Mouse (Mus musculus) layer of hippocampus, adult 2 months (tissue): ENCODE data around the gene Clic5. TPM values are rescaled to one million over a fixed set of nuclear protein-coding genes. Genes with fewer than 3 reads are reported as not detected.

Experiments used
- DNase-seq, 2 experiments: peaks; one replicate each; pipeline ENCODE4 v3.0.0; 2022; ENCODE audit warnings: low spot score in 2 of 2
- H3K27ac ChIP-seq: fragments of 200-600 bp; 2 replicates; pipeline ENCODE4 v1.8.1; 2022
- H3K4me3 ChIP-seq: fragments of 200-600 bp; 2 replicates; pipeline ENCODE4 v1.8.1; 2022; ENCODE audit warnings: mild to moderate bottlenecking
- CTCF ChIP-seq: fragments of 200-600 bp; conservative IDR thresholded peaks from 2 replicates; pipeline ENCODE4 v1.8.1; 2022; ENCODE audit warnings: antibody characterized with exemption, mild to moderate bottlenecking, moderate library complexity
- total RNA-seq, 2 experiments: library from RNA; stranded (reverse); gene quantifications; 2 replicates each; pipeline ENCODE4 v1.2.3; 2021

The Clic5 gene
- total RNA-seq, 2 experiments from 2014 or later: 3.3 to 4.2 TPM

DNA sequence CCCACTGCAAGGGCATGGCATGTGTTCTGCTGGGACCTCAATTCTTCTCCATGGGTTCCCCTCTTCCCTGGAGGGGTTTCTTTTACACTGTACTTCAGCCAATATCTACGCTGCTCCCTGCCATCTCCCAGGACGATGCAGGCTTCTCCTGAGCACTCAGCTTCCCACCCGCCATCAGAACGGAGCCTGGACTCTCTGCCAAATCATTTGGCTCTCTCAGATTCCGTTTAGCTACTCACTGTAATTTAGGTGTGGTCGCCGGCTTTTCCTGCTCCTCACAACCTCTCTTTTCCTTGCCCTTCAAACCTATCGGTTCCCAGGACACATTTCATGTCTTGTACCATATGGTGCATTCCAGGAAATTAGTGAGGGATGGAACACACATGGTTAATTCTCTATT, 66.3 kb downstream of the Clic5 start:
- H3K27ac ChIP-seq: no peak overlapping the region
- no peak for TF ChIP-seq CTCF
- H3K4me3 ChIP-seq: no peak overlapping the region
- DNase-seq: no peak

DNA sequence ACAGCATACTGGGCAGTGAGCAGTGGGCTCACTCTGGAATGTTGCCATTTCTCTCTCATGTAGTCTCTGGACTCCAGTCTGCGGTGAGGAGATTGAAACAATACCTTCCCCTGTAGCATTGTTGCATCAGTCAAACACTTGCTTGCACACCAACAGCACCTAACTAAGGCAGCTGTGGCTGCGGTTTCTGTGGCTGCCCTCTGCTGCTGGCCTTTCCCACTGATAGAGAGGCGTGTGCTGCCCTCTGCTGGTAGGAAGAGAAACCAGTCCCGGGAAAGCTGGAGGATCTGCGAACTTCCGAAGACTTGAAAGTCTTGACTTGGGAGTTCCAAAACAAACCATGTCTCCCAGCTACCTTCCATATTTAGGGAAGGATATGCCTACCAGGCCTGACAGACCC, 68.2 kb downstream of the Clic5 start:
- peak; percentile 27 to 70 for DNase-seq
- no peak overlapping the region for H3K4me3 ChIP-seq
- H3K27ac ChIP-seq: no peak overlapping the region
- TF ChIP-seq CTCF: peak; percentile 96

DNA sequence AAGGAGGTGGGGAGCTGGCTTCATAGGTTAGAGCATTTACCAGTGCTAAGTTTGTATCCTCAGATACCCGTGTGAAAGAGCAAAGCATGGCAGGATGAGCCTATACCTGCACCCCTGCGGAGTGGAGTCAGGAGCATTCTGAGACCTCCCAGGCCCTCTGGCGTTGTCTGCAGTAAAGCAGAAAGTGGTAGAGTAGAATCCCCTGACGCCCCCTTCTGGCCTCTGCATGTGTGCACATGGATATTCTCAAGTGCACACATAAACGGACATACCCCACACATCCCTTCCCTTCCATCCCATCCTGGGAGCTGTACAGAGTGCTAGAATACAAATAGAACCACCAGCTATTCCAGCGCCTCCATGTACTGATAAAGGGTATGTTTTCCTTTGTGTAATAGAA, 70.9 kb downstream of the Clic5 start:
- H3K4me3 ChIP-seq: no peak overlapping the region
- no peak for DNase-seq
- H3K27ac ChIP-seq: no peak overlapping the region
- TF ChIP-seq CTCF: peak; percentile 48

DNA sequence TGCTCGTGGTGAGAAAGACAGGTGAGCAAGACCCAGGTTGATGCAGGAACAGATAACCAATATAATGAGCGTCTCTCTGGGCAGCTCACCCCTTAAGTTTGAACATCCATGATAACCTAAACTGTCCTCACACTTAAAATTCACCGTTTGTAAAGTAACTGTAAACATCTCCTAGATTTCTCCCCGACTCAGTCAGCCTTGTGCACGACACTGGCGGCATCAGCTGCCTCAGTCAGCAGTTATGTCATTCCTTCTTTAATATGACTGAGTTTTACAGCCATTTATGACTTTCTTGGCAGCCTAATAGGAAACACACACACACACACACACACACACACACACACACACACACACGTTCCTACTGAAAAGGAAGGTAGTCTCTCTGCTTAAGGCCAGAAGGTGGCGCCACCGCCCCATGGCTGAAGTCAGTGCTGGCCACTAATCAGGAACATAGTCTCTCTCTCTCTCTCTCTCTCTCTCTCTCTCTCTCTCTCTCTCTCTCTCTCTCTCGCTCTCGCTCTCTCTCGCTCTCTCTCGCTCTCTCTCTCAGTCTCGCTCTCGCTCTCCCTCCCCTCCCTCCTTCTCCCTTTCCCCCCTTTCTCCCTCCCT, 73.3 kb downstream of the Clic5 start:
- peak; percentile 63 for TF ChIP-seq CTCF
- DNase-seq: peak; percentile 37 to 64
- H3K4me3 ChIP-seq: no peak overlapping the region
- H3K27ac ChIP-seq: no peak overlapping the region

DNA sequence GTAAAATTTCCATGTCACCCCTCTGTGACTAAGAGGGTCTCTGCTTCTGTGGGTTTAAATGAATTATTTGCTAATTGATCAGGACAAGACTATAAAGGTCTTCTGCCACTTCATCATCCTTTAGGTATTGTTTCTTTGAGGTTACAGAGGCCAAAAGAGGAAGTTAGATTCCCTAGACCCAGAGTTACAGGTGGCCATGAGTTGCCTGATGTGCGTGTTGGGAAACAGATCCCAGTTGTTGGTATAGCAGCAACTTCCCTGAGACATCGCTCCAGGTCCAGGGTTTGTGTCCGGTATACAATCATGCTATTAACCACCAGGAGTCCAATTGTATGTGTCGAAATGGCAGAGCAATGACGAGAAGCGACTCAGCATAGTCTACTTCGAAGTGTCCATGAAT, 81.7 kb downstream of the Clic5 start:
- H3K27ac ChIP-seq: no peak overlapping the region
- TF ChIP-seq CTCF: no peak
- no peak overlapping the region for H3K4me3 ChIP-seq
- no peak for DNase-seq

DNA sequence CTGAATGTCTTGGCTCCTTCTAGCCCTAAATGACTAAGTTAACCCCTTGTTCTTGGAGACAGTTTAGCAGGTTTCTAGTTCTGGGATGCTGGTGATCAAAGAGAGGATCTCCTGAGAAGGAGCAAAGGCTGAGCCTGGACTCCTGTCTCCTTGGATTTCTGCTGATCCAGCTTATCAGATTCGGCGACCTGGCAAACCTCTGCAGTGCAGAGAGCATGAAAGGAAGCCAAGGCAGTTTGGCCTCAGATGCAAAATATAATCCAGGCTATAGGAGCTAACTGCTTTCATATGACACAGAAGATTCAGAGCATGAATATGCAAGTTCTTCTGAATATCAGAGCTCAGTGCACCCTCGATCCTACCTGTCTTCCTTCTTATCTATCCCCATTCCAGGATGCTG, 83.0 kb downstream of the Clic5 start:
- no peak for DNase-seq
- TF ChIP-seq CTCF: no peak
- H3K27ac ChIP-seq: no peak overlapping the region
- H3K4me3 ChIP-seq: no peak overlapping the region

DNA sequence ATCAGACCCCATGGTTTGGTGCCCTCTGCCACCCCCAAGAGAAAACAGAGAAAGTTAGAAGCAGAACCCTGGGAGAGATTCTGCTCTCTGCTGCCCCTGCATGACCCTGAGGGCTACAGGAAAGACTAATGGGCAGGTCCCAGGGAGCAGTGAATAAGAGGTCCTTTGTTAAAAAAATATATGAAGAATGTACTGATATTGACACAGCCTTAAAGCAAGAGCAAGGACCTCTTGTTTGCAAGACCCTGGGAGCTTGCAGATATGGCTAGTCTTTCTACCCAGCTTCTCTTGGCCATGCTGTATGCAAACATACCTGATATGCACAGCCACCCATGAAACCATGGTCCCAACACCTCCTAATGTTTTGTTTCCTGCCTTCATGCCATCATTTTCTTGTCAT, 86.4 kb downstream of the Clic5 start:
- no peak for DNase-seq
- no peak for TF ChIP-seq CTCF
- Histone ChIP-seq H3K4me3 (no peak overlapping the region), H3K27ac (no peak overlapping the region)

DNA sequence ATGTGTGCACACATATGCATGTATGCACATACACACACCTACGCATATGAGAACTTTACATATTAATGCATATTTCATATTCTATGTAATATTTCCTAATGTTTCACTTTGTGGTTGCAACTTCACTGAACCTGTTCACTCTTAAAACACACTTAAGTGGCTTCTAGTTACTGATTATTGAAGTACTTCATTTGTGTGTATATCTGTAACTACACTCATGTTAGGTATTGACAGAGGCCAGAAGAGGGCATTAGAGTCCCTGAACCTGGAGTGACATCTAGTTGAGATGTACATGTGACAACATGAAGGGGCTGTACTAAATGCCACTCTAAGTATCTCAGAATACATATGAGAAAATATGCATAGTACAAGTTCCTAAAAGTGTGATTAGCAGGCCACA, 99.9 kb downstream of the Clic5 start:
- Histone ChIP-seq H3K27ac (no peak overlapping the region), H3K4me3 (no peak overlapping the region)
- TF ChIP-seq CTCF: no peak
- no peak for DNase-seq

DNA sequence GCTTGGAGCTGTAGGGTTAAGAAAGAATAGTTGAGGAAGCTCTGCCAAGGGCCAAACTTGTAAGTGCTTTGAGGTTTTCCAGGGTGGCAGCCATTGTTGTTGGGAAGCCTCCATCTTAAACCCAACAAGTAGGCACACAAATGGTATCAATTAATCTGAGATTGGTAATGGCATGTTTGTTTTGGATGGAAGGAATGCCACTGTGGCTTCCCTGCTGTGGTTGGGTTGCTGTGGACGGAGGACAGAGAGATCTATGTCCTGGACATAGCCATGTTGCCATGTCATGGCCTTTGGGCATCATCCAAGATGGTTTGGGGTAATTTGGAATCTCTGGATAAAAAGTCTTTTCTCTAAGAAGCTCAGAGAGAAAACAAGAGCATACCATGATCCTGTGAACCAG, 108.8 kb downstream of the Clic5 start:
- no peak for TF ChIP-seq CTCF
- H3K27ac ChIP-seq: no peak overlapping the region
- no peak for DNase-seq
- H3K4me3 ChIP-seq: no peak overlapping the region

DNA sequence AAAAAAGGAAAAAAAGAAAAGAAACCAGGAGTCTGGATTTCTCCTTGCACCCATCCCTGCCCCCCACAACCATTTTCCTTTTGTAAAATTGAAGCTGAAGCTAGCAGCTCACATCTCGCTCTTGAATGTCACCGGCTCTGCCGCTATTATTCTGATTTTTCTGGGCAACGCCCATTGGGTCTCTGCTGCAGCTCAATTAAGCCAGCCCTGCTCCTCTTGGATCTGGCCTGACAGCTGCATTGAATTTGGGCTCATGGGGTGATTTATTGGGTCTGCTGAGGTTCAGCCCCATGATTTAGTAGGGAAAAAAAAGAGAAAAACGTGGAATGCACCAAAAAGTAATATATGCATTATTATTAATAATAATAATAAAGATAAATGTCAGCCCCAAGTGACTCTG, 111.9 kb downstream of the Clic5 start:
- no peak overlapping the region for H3K27ac ChIP-seq
- DNase-seq: no peak
- TF ChIP-seq CTCF: no peak
- no peak overlapping the region for H3K4me3 ChIP-seq

DNA sequence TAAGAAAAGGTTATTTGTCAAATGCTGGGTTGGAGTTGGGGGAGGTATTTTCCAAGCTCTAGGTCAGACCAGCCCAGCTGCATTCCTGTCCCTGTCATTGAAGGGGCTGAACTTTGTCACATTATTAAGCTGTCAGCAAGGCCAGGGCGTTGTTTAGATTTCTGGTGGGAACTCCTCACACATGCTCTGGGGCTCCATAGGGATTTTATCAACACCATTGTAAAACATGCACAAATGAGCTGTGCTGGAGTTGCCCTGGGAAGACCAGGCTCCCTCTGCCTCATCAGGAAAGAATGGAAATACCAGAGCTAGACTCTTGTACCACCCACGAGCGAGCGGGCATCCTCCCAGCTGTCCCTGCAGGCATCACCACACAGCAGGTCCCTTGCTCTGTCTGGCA, 112.3 kb downstream of the Clic5 start:
- Histone ChIP-seq H3K4me3 (no peak overlapping the region), H3K27ac (no peak overlapping the region)
- DNase-seq: no peak
- TF ChIP-seq CTCF: no peak

DNA sequence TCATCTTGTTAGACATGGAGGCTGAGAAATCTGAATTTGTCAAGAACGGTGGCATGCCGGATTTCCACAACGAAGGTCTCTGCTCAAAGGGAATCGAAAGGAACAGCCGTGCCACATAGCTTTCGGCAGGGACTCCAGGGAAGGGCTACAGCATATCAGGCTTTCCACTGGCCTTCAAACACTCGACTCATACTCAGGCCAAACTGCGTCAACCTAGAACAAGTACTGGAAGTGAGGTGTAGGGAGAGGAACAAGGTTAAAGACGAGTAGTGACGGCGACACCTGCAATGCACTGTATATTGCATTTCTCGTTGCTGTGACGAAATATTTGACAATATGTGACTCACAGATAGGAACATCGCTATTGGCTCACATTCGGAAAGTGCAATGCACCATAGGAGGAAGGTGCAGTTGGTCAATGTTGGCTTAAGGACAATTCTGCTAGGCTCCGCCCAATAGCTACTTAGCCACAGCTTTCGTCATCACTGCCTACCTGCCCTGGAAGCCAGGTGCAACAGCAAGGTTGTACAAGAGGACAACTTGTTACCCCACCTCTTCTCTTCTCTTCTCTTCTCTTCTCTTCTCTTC, 112.9 kb downstream of the Clic5 start:
- DNase-seq: no peak
- Histone ChIP-seq H3K27ac (no peak overlapping the region), H3K4me3 (no peak overlapping the region)
- no peak for TF ChIP-seq CTCF

DNA sequence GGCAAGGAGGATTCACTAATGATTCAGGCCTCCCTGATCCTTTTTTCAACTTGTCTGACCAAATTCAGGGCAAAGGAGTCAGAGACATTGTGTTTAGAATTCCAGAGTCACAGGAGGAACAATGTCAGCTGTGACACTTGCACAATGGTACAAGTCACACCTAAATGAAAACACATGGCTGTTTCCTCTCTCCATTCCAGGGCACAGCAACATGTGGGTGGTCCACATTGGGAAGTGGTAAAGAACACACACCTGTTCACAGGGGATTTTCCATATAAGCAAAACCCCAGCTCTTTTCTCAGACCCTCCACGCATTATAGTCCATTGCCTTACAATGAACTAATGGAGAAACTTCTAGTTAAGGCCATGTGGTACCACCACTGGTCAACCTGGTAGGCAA, 115.7 kb downstream of the Clic5 start:
- Histone ChIP-seq H3K27ac (no peak overlapping the region), H3K4me3 (no peak overlapping the region)
- DNase-seq: no peak
- no peak for TF ChIP-seq CTCF

DNA sequence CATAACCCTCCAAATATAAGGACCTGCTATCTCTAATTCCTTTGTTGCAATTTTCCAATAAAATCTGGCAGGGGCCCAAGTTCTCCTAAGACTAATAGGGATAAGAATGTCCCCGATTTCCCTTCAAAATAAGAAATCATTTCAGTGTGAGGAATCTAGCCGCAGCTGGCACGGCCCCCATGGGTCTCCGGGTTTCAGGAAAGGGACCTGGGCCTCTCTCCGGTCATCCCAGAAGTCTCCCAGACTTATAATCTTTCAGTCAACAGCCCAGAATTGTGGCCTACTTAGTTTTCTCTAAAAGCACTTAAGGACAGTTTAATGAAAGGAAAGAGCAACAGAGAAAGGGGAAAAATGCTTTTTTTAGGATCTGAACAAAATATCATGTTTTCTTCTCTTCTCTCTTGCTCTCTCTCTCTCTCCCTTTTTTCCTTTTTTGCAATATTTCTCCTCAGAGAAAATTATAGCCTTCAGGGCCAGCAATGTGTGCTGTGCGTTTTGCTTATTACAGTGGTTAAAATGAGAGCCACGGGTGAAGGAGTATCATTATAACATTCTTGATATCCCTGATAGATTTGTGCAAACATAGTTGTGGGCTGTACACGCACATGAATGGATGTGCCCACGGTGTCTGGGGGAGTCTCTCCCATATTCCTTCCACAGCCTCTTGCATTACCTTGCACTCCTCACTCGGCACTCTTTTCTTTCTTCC, 121.7 kb downstream of the Clic5 start:
- TF ChIP-seq CTCF: no peak
- DNase-seq: no peak
- Histone ChIP-seq H3K27ac (no peak overlapping the region), H3K4me3 (no peak overlapping the region)
